Mouse (Mus musculus): ENCODE data around the gene Alg14.

The Alg14 gene

GRCm38 (mm10) chr3:121277557-121277956 is 14.0 kb upstream of the Alg14 start:
- no peak for DNase-seq (ENCODE audit: low read depth, low spot score)

GRCm38 (mm10) chr3:121279679-121280078 is 11.9 kb upstream of the Alg14 start:
- no peak for DNase-seq (ENCODE audit: low read depth, low spot score)

GRCm38 (mm10) chr3:121282998-121283397 is 8.6 kb upstream of the Alg14 start, which contains the start of gene Tmem56:
TSS of gene Tmem56 (minus strand) at chr3:121283098.
- DNase-seq (ENCODE audit: low read depth, low spot score), result no peak

GRCm38 (mm10) chr3:121285219-121285618 is 6.4 kb upstream of the Alg14 start:
- no peak for DNase-seq (ENCODE audit: low read depth, low spot score)

GRCm38 (mm10) chr3:121287151-121287550 is 4.4 kb upstream of the Alg14 start:
- no peak for DNase-seq (ENCODE audit: low read depth, low spot score)

GRCm38 (mm10) chr3:121290681-121291080 is 892 bp upstream of the Alg14 start:
- DNase-seq (ENCODE audit: low read depth, low spot score), result no peak

- DNase-seq (ENCODE audit: low read depth, low spot score), result no peak
Observed at GRCm38 (mm10) chr3:121291225-121291559, 381 bp upstream of the Alg14 start.

- no peak for DNase-seq (ENCODE audit: low read depth, low spot score)
Observed at GRCm38 (mm10) chr3:121294200-121294599, 2.6 kb downstream of the Alg14 start.

- DNase-seq (ENCODE audit: low read depth, low spot score), result peak; percentile 53
Observed at GRCm38 (mm10) chr3:121306641-121307040, 15.1 kb downstream of the Alg14 start.

- DNase-seq (ENCODE audit: low read depth, low spot score), result peak; percentile 82
Observed at GRCm38 (mm10) chr3:121307532-121308234, 16.1 kb downstream of the Alg14 start.

- DNase-seq (ENCODE audit: low read depth, low spot score), result no peak
Observed at GRCm38 (mm10) chr3:121308935-121309334, 17.4 kb downstream of the Alg14 start.

- no peak for DNase-seq (ENCODE audit: low read depth, low spot score)
Observed at GRCm38 (mm10) chr3:121309429-121309828, 17.9 kb downstream of the Alg14 start.

GRCm38 (mm10) chr3:121309896-121310714 is 18.5 kb downstream of the Alg14 start:
- DNase-seq (ENCODE audit: low read depth, low spot score), result no peak

- peak; percentile 15 for DNase-seq (ENCODE audit: low read depth, low spot score)
Observed at GRCm38 (mm10) chr3:121312426-121312825, 20.9 kb downstream of the Alg14 start.

- DNase-seq (ENCODE audit: low read depth, low spot score), result no peak
Observed at GRCm38 (mm10) chr3:121312979-121313378, 21.4 kb downstream of the Alg14 start.

- no peak for DNase-seq (ENCODE audit: low read depth, low spot score)
Observed at GRCm38 (mm10) chr3:121314149-121314548, 22.6 kb downstream of the Alg14 start.

- no peak for DNase-seq (ENCODE audit: low read depth, low spot score)
Observed at GRCm38 (mm10) chr3:121315498-121315897, 23.9 kb downstream of the Alg14 start.

- DNase-seq (ENCODE audit: low read depth, low spot score), result no peak
Observed at GRCm38 (mm10) chr3:121319906-121320305, 28.3 kb downstream of the Alg14 start.

GRCm38 (mm10) chr3:121320896-121321295 is 29.3 kb downstream of the Alg14 start:
- no peak for DNase-seq (ENCODE audit: low read depth, low spot score)

GRCm38 (mm10) chr3:121323371-121323770 is 31.8 kb downstream of the Alg14 start:
- no peak for DNase-seq (ENCODE audit: low read depth, low spot score)

- DNase-seq (ENCODE audit: low read depth, low spot score), result no peak
Observed at GRCm38 (mm10) chr3:121327406-121327805, 35.8 kb downstream of the Alg14 start.

GRCm38 (mm10) chr3:121329647-121330046 is 38.1 kb downstream of the Alg14 start:
- DNase-seq (ENCODE audit: low read depth, low spot score), result peak; percentile 29

GRCm38 (mm10) chr3:121330244-121330646 is 38.7 kb downstream of the Alg14 start:
- DNase-seq (ENCODE audit: low read depth, low spot score), result peak; percentile 38
